Mouse (Mus musculus) liver (tissue): ENCODE measurements at regions not wholly inside any gene's neighbourhood (a gene's known extent, or its start where the extent isn't known, plus 50 kb on each side); places are given as distances from the start of the nearest gene placed in this dataset.

Source experiments
- DNase-seq: peaks from one replicate; pipeline ENCODE4 v3.0.0-alpha.2; 2020; ENCODE audit warnings: mixed read lengths

- no peak for DNase-seq
These were observed 51.0 kb upstream of the Mrps10 start for GRCm38 (mm10) chr17:47317651-47318050.

- no peak for DNase-seq
These were observed 55.5 kb upstream of the Mrps10 start for GRCm38 (mm10) chr17:47313162-47313561.

- DNase-seq = no peak
These were observed 57.4 kb upstream of the Mrps10 start for GRCm38 (mm10) chr17:47311272-47311671.

GRCm38 (mm10) chr17:47306027-47306761, 62.5 kb upstream of the Mrps10 start:
- DNase-seq = no peak

- no peak for DNase-seq
These were observed 64.1 kb upstream of the Mrps10 start for GRCm38 (mm10) chr17:47304463-47305199.

- no peak for DNase-seq
These were observed 65.1 kb upstream of the Mrps10 start for GRCm38 (mm10) chr17:47303600-47303999.

GRCm38 (mm10) chr17:47298396-47298919, 70.2 kb upstream of the Mrps10 start:
- DNase-seq = no peak

GRCm38 (mm10) chr17:47297965-47298364, 70.7 kb upstream of the Mrps10 start:
- no peak for DNase-seq

GRCm38 (mm10) chr17:47296709-47297450, 71.8 kb upstream of the Mrps10 start:
- DNase-seq = no peak

GRCm38 (mm10) chr17:47295315-47296011, 73.2 kb upstream of the Mrps10 start:
- peak; percentile 56 for DNase-seq

GRCm38 (mm10) chr17:47294091-47294534, 74.6 kb upstream of the Mrps10 start:
- DNase-seq = no peak

GRCm38 (mm10) chr17:47293178-47293577, 75.5 kb upstream of the Mrps10 start:
- no peak for DNase-seq

- DNase-seq = no peak
These were observed 77.1 kb upstream of the Mrps10 start for GRCm38 (mm10) chr17:47291558-47291957.

- no peak for DNase-seq
These were observed 83.1 kb upstream of the Mrps10 start for GRCm38 (mm10) chr17:47285616-47286015.

GRCm38 (mm10) chr17:47284236-47284635, 84.5 kb upstream of the Mrps10 start:
- no peak for DNase-seq

- DNase-seq = no peak
These were observed 85.5 kb upstream of the Mrps10 start for GRCm38 (mm10) chr17:47283158-47283557.

GRCm38 (mm10) chr17:47282476-47282875, 86.2 kb upstream of the Mrps10 start:
- DNase-seq = no peak

- DNase-seq = no peak
These were observed 90.8 kb upstream of the Mrps10 start for GRCm38 (mm10) chr17:47277890-47278289.

- DNase-seq = no peak
These were observed 92.0 kb upstream of the Mrps10 start for GRCm38 (mm10) chr17:47276639-47277038.

GRCm38 (mm10) chr17:47275796-47276311, 92.8 kb upstream of the Mrps10 start:
- DNase-seq = no peak

GRCm38 (mm10) chr17:47273309-47273708, 95.4 kb upstream of the Mrps10 start:
- peak; percentile 33 for DNase-seq

- DNase-seq = no peak
These were observed 96.6 kb upstream of the Mrps10 start for GRCm38 (mm10) chr17:47271979-47272677.
